Mouse (Mus musculus): ENCODE results near the gene Ranbp9. TPM values are rescaled to one million over a fixed set of nuclear protein-coding genes. Genes with fewer than 3 reads are reported as not detected.

The Ranbp9 gene
- polyA plus RNA-seq, 1 experiment from 2014 or later = 10.6 TPM

DNA sequence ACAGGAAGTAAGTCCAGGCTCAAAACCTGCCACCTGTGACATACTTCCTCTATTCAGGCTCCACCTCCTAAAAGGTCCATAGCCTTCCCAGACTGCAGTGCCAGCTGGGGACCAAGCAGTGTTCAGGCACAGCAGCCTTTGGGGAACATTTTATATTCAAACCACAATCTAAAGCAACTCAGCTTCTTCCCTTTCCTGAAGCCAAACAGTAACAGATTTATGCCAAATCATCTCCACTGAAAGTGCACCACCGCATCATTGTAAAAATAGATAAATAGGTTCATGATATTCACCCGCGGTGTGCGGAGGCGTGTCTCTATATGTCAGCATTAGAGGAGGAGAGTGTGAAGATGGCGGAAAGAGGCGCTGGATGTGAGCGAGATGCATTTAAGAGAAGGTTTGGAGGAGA is 33.9 kb upstream of the Ranbp9 start:
- H3K27ac ChIP-seq = no peak overlapping the region
- no peaks in the 10 kb centered on the region for H3K27me3 ChIP-seq (ENCODE audit: poor library complexity, severe bottlenecking)
- WGBS = 86% methylated on average over 8 of the region's 8 CpGs
- no peaks in the 10 kb centered on the region for H3K9me3 ChIP-seq
- H3K4me1 ChIP-seq = peaks cover 6% of the 10 kb centered on the region; the same call in 1 of the 2 replicates
- DNase-seq (ENCODE audit: extremely low spot score, low spot score) = no peak
- no peak overlapping the region for H3K4me3 ChIP-seq
- no peaks in the 10 kb centered on the region for H3K36me3 ChIP-seq (replicated peaks)

DNA sequence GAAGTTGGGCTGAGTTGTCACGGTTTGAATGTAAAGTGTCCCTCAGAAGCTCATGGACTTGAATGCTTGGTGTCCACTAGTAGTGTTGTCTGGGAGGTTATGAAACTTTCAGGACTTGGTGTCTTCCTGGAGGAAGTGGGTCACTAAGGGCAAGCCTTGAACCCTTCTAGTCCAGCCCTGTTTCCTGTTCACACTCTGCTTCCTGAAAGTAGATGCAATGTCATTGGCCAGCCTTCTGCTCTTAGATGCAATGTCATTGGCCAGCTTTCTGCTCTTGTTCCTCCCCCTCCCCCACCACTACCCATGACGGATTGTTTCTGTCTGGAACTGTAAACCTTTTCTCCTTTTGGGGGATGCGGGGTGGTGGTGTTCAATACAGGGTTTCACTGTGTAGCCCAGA is 31.7 kb upstream of the Ranbp9 start:
- no peak for DNase-seq (ENCODE audit: extremely low spot score, low spot score)
- Histone ChIP-seq H3K4me3 (no peak overlapping the region), H3K4me1 (peaks cover 6% of the 10 kb centered on the region; the same call in 1 of the 2 replicates)

DNA sequence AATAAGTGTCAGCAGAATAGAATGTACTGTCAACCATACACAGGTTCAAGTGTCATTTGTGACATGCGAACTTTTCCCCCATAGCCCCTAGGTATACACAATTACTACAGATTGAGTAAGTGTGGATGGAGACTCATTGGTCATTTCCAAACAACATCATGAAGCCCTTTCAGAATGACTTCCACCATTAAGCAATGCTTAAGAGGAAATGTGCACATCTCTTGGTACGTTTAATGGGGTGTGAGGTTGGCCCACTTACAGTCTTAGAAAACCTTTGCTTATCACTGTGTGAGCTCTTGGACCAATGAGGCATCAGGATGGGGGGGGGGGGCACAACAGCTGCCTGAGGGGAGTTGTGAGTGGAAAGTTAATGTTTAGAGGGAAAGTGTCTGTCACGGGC is 24.7 kb upstream of the Ranbp9 start:
- no peak overlapping the region for H3K27ac ChIP-seq
- H3K4me3 ChIP-seq = no peak overlapping the region
- H3K36me3 ChIP-seq (replicated peaks) = no peaks in the 10 kb centered on the region
- H3K9me3 ChIP-seq = no peaks in the 10 kb centered on the region
- peaks cover 16% of the 10 kb centered on the region for H3K4me1 ChIP-seq
- WGBS = 92% methylated on average over 3 of the region's 3 CpGs
- peaks cover 10% of the 10 kb centered on the region; the same call in 1 of the 2 replicates for H3K27me3 ChIP-seq (ENCODE audit: poor library complexity, severe bottlenecking)
- DNase-seq (ENCODE audit: extremely low spot score, low spot score) = no peak

More for the DNA sequence above, 31.7 kb upstream of the Ranbp9 start:
- Histone ChIP-seq H3K27me3 (ENCODE audit: poor library complexity, severe bottlenecking) (no peaks in the 10 kb centered on the region), H3K36me3 (replicated peaks) (no peaks in the 10 kb centered on the region), H3K9me3 (no peaks in the 10 kb centered on the region), H3K27ac (no peak overlapping the region)
- WGBS = 86% methylated on average over 3 of the region's 3 CpGs

DNA sequence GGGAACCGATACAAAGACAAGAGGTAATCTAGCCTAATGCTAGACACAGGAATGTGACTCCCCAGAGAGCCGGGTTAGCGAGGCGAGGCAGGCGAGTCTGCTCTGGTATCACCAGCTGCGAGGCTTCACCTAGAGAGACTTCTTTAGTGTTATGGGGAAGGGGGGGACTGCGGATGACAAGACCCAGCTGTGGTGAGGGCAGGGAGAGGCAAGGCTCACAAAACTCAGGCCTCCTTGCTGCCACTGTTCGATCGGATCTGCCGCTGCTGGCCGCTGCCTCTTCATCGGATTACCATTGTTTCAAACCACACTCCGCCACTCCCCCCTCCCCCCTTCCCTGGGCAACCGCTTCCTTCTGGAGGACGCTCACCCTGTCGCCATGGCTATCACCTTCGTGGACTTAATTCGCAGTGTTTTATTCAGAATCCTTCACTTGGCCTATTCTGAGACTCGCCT is 22.3 kb upstream of the Ranbp9 start:
- H3K36me3 ChIP-seq (replicated peaks) = no peaks in the 10 kb centered on the region
- 0% methylated on average over 19 of the region's 19 CpGs for WGBS
- peaks cover 16% of the 10 kb centered on the region for H3K4me1 ChIP-seq
- no peaks in the 10 kb centered on the region for H3K9me3 ChIP-seq
- peak overlapping the region; percentile 85 for H3K27ac ChIP-seq
- DNase-seq (ENCODE audit: extremely low spot score, low spot score) = peak; percentile 73
- peak overlapping the region; percentile 49 for H3K4me3 ChIP-seq
- peaks cover 10% of the 10 kb centered on the region; the same call in 1 of the 2 replicates for H3K27me3 ChIP-seq (ENCODE audit: poor library complexity, severe bottlenecking)

DNA sequence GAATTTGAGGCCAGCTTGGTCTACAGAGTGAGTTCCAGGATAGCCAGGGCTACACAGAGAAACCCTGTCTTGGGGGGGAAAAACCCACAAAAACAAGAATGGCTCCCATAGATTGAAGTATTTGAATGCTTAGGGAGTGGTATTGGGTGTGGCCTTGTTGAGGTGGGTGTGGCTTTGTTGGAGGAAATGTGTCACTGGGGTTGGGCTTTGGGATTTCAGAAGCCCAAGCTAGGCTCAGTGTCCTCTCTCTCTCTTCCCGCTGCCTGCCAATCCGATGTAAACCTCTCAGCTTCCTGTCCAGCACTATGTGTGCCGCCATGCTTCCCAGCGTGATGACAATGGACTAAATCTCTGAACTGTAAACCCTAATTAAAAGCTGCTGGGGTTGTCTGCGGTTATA is 20.5 kb upstream of the Ranbp9 start:
- peaks cover 21% of the 10 kb centered on the region for H3K4me1 ChIP-seq
- WGBS = 77% methylated on average over 5 of the region's 5 CpGs
- peaks cover 10% of the 10 kb centered on the region; the same call in 1 of the 2 replicates for H3K27me3 ChIP-seq (ENCODE audit: poor library complexity, severe bottlenecking)
- H3K4me3 ChIP-seq = no peak overlapping the region
- H3K36me3 ChIP-seq (replicated peaks) = no peaks in the 10 kb centered on the region
- H3K27ac ChIP-seq = no peak overlapping the region
- no peak for DNase-seq (ENCODE audit: extremely low spot score, low spot score)
- no peaks in the 10 kb centered on the region; the same call in 1 of the 2 replicates for H3K9me3 ChIP-seq

DNA sequence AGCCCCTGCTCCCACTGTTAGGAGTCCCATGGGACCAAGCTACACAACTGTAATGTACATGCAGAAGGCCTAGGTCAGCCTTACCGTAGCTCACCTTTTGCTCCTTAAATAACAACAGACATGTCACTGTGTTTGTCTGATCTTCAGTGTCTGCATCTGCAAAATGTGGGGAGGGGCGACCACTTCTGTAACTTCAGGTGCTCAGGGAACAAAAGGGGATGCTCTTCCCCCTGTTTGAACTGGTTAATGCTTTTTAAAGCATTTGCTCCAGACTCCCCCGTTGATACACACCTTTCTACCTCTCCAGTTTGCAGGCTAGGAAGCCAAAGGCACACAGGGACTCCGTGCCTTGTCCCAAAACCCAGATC is 19.4 kb upstream of the Ranbp9 start:
- Histone ChIP-seq H3K27me3 (ENCODE audit: poor library complexity, severe bottlenecking) (peaks cover 10% of the 10 kb centered on the region; the same call in 1 of the 2 replicates), H3K4me1 (peaks cover 23% of the 10 kb centered on the region), H3K9me3 (no peaks in the 10 kb centered on the region; the same call in 1 of the 2 replicates), H3K4me3 (no peak overlapping the region), H3K36me3 (replicated peaks) (no peaks in the 10 kb centered on the region), H3K27ac (no peak overlapping the region)
- DNase-seq (ENCODE audit: extremely low spot score, low spot score) = no peak
- 94% methylated on average over 4 of the region's 4 CpGs for WGBS

DNA sequence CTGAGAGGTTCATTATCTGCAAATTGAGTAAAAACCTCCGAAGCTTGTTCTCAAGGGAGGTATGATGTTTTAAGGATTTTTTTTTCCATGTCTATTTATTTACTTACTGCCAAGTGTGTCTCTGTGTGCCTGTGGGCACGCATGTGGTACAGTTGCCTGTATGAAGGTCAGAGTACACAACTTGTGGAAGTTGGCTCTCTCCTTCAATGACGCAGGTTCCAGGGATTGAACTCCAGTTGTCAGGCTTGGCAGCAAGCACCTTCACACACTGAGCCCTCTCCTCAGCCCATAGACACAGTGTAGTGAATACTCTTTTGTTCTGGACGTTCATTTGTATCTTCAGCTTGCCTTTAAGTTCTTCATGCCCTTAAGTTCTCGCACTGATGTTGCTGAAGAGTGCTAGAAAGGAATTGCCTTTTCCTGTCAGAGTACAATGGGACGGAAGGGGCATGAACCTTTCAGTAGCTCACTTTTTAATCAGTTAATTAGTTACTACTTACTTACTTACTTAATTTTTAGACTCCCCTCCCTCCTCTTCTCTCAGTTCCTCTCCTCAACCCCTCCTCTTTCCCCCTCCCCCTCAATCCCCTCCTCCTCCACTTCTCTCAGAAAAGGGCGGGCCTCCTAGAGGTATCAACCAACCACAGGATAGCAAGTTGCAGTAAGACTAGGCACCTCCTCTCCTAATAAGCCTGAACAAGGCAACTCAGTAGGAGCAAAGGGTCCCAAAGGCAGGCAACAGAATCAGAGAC is 18.8 kb upstream of the Ranbp9 start:
- Histone ChIP-seq H3K27me3 (ENCODE audit: poor library complexity, severe bottlenecking) (peaks cover 9% of the 10 kb centered on the region; the same call in 1 of the 2 replicates), H3K4me1 (peaks cover 23% of the 10 kb centered on the region), H3K9me3 (no peaks in the 10 kb centered on the region; the same call in 1 of the 2 replicates), H3K27ac (no peak overlapping the region), H3K36me3 (replicated peaks) (no peaks in the 10 kb centered on the region), H3K4me3 (no peak overlapping the region)
- whole genome bisulfite sequencing = 81% methylated on average over 7 of the region's 7 CpGs
- no peak for DNase-seq (ENCODE audit: extremely low spot score, low spot score)

DNA sequence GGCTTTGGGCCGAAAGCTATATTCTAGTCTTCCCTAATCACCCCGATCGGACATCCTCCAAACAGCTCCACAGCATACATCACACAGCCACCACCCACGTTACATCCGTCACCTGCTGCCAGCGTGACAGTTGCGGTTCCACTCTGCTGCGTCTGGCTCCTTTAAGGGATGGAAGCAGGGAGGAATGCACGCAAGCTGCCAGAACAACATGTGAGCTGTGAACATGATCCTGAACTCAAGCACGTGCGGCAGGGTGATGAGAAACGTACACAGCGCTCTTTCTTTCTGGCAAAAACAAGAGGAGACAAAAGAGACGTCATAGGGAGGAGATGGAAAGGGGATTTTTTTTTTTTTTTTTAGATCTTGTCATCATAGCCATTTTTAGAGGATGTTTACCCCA is 17.8 kb upstream of the Ranbp9 start:
- H3K9me3 ChIP-seq = no peaks in the 10 kb centered on the region; the same call in 1 of the 2 replicates
- WGBS = 91% methylated on average over 14 of the region's 14 CpGs
- peaks cover 19% of the 10 kb centered on the region for H3K4me1 ChIP-seq
- H3K36me3 ChIP-seq (replicated peaks) = no peaks in the 10 kb centered on the region
- no peaks in the 10 kb centered on the region for H3K27me3 ChIP-seq (ENCODE audit: poor library complexity, severe bottlenecking)
- no peak overlapping the region for H3K27ac ChIP-seq
- H3K4me3 ChIP-seq = no peak overlapping the region
- DNase-seq (ENCODE audit: extremely low spot score, low spot score) = no peak

DNA sequence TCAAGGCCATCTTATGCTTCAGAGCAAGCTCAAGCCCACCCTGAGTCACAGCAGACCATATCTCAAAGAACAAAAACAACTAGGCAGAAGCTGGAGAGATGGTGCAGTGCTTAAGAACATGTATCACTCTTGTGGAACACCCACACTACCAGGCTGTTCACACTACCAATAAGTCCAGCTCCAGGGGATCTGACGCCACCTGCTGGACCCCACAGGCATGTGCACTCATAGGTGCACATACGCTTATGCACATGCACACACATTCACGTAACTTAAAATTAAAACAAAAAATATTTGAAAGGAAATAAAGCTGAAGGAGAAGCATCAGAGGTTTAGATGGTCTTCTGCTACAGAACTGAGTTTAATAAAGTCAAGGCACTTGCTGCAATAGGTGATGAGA is 16.7 kb upstream of the Ranbp9 start:
- Histone ChIP-seq H3K4me3 (no peak overlapping the region), H3K27ac (no peak overlapping the region), H3K36me3 (replicated peaks) (no peaks in the 10 kb centered on the region), H3K27me3 (ENCODE audit: poor library complexity, severe bottlenecking) (no peaks in the 10 kb centered on the region), H3K9me3 (no peaks in the 10 kb centered on the region; the same call in 1 of the 2 replicates), H3K4me1 (peaks cover 13% of the 10 kb centered on the region)
- 96% methylated on average over 3 of the region's 3 CpGs for WGBS
- DNase-seq (ENCODE audit: extremely low spot score, low spot score) = no peak

DNA sequence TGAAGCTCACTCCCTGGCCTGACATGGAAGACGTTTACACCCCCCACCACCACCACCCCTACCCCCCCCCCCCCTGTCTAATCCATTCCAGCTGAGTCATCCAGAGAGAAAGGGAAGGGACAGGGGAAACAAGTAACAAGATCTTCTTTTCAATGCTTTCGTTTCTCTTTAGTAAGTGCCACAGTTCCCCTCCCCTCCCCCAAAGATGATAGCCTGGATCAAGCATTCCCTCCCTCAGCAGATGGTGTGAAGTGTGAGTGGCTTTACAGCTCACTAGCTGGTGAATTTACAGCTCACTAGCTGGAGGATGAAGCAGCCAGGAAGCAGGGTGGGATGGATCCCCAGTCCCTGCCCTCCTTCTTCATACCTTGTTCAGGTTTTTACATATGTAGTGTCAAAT is 15.6 kb upstream of the Ranbp9 start:
- WGBS = 4% methylated on average over 2 of the region's 2 CpGs
- no peaks in the 10 kb centered on the region for H3K27me3 ChIP-seq (ENCODE audit: poor library complexity, severe bottlenecking)
- no peaks in the 10 kb centered on the region; the same call in 1 of the 2 replicates for H3K9me3 ChIP-seq
- no peak overlapping the region for H3K27ac ChIP-seq
- peaks cover 15% of the 10 kb centered on the region for H3K4me1 ChIP-seq
- H3K36me3 ChIP-seq (replicated peaks) = no peaks in the 10 kb centered on the region
- DNase-seq (ENCODE audit: extremely low spot score, low spot score) = peak; percentile 24
- H3K4me3 ChIP-seq = no peak overlapping the region

DNA sequence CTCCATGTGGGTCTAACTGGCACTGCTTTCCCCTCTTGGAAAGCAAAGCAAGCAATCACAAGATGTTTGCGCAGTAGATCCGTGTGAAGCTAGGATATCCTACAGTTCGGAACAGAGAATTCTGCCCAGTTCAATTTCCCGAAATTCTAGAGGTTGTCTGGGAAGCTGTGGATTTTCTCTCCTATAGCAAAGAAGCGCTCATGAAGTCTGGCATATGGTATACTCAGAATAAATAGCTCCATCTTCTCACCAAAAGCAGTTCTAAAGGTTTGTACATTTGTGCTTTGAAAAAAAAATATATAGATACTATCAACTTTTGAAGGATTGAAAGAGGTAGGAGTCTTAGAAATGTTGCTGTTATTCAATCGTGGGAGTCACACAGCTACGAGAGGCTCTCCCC is 14.6 kb upstream of the Ranbp9 start:
- no peaks in the 10 kb centered on the region; the same call in 1 of the 2 replicates for H3K9me3 ChIP-seq
- WGBS = 90% methylated on average over 7 of the region's 7 CpGs

DNA sequence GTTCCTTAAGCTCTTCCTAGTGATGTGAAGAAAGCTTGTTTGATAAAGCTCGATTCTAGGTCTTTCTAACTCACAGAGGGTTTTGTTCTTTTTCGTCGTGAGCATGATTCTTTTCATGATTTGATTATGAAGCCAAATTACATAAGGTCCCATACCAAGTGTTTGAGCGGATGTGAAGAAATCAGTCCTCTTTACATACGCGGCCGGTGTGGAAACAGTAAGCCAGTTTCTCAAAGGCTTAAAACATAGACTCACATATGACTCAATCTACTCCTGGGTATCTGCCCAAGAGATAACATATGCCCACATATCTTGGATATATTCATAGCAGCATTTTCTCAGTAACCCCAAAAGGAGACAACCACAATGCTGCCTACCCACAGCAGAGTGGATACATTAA is 12.6 kb upstream of the Ranbp9 start:
- DNase-seq (ENCODE audit: extremely low spot score, low spot score) = no peak
- H3K4me3 ChIP-seq = no peak overlapping the region
- no peak overlapping the region for H3K27ac ChIP-seq
- H3K4me1 ChIP-seq = peaks cover 15% of the 10 kb centered on the region
- H3K27me3 ChIP-seq (ENCODE audit: poor library complexity, severe bottlenecking) = no peaks in the 10 kb centered on the region
- H3K36me3 ChIP-seq (replicated peaks) = no peaks in the 10 kb centered on the region
- WGBS = 97% methylated on average over 7 of the region's 7 CpGs
- no peaks in the 10 kb centered on the region; the same call in 1 of the 2 replicates for H3K9me3 ChIP-seq

More for the DNA sequence above, 14.6 kb upstream of the Ranbp9 start:
- no peak for DNase-seq (ENCODE audit: extremely low spot score, low spot score)
- Histone ChIP-seq H3K27ac (no peak overlapping the region), H3K4me3 (no peak overlapping the region), H3K4me1 (peaks cover 15% of the 10 kb centered on the region), H3K27me3 (ENCODE audit: poor library complexity, severe bottlenecking) (no peaks in the 10 kb centered on the region), H3K36me3 (replicated peaks) (no peaks in the 10 kb centered on the region)

DNA sequence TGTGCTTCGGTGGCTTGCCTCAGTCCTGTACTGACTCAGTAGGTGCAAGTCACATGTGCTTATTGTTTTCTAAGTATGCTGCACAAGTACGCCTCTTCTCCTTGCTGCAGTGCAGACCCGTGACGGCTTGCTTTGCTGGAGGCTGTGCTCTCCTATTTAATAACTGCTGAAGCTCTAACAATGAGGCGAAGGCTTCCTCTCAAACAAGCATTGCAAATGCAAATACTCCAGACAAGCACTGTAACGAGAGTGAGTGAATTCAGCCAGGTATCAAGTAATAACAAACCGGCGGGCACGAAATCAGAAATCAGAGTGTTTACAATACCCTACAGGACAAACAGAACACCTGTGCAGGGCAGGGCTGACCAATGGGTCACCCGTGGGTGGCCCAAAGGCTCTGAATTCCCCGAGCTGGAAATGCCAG is 12.0 kb upstream of the Ranbp9 start:
- no peak overlapping the region for H3K4me3 ChIP-seq
- no peak overlapping the region for H3K27ac ChIP-seq
- 73% methylated on average over 11 of the region's 11 CpGs for WGBS
- no peaks in the 10 kb centered on the region; the same call in 1 of the 2 replicates for H3K9me3 ChIP-seq
- peaks cover 15% of the 10 kb centered on the region for H3K4me1 ChIP-seq
- no peaks in the 10 kb centered on the region for H3K27me3 ChIP-seq (ENCODE audit: poor library complexity, severe bottlenecking)
- no peak for DNase-seq (ENCODE audit: extremely low spot score, low spot score)
- no peaks in the 10 kb centered on the region for H3K36me3 ChIP-seq (replicated peaks)
